Mouse (Mus musculus) heart, postnatal 0 days (tissue): Measurements from ENCODE around the gene Gm36028. TPM values are rescaled to one million over a fixed set of nuclear protein-coding genes. Genes with fewer than 3 reads are reported as not detected.
A peak's percentile ranks its signal among the peaks of the same experiment; 100 is the strongest.

Experiments
- ATAC-seq: fragments of 200-750 bp; cut with Nextera tagmentation; 2 replicates; pipeline ENCODE4 v1.8.0; 2017; ENCODE audit warnings: low read depth, moderate number of reproducible peaks, moderate library complexity; ENCODE audit not compliant: insufficient read depth
- DNase-seq: peaks from one replicate; pipeline ENCODE4 v3.0.0-alpha.2; 2016; ENCODE audit warnings: low spot score
- H3K27ac ChIP-seq: fragments of 300-500 bp; sonication (generic); 2 replicates; pipeline ENCODE4 v1.5.1; 2014; ENCODE audit warnings: low read depth, mild to moderate bottlenecking
- H3K27me3 ChIP-seq: fragments of 300-500 bp; sonication (generic); 2 replicates; pipeline ENCODE4 v1.6.1; 2014; ENCODE audit warnings: low read length, mixed read lengths; ENCODE audit not compliant: control insufficient read depth, insufficient read depth
- H3K36me3 ChIP-seq: fragments of 300-500 bp; sonication (generic); replicated peaks from 2 replicates; pipeline ENCODE4 v1.6.1; 2014; ENCODE audit warnings: low read length, mixed read lengths; ENCODE audit not compliant: control insufficient read depth, insufficient read depth
- H3K4me1 ChIP-seq: fragments of 300-500 bp; sonication (generic); 2 replicates; pipeline ENCODE4 v1.6.1; 2014; ENCODE audit warnings: antibody characterized with exemption; ENCODE audit not compliant: control insufficient read depth, insufficient read depth
- H3K4me2 ChIP-seq: fragments of 300-500 bp; sonication (generic); 2 replicates; pipeline ENCODE4 v1.6.1; 2014; ENCODE audit warnings: low read depth, mild to moderate bottlenecking, low read length, moderate library complexity
- H3K4me3 ChIP-seq: fragments of 300-500 bp; sonication (generic); 2 replicates; pipeline ENCODE4 v1.5.1; 2014; ENCODE audit warnings: low read depth, low read length
- H3K9ac ChIP-seq: fragments of 300-500 bp; sonication (generic); replicated peaks from 2 replicates; pipeline ENCODE4 v1.6.1; 2014; ENCODE audit warnings: low read depth, low read length, mixed read lengths
- H3K9me3 ChIP-seq: fragments of 300-500 bp; sonication (generic); replicated peaks from 2 replicates; pipeline ENCODE4 v1.6.1; 2016; ENCODE audit warnings: low read length; ENCODE audit not compliant: control insufficient read depth
- CTCF ChIP-seq: IDR thresholded peaks from 2 replicates; pipeline ENCODE4 v1.5.1; 2016; ENCODE audit warnings: antibody characterized with exemption, control low read depth, low read depth
- EP300 ChIP-seq: IDR thresholded peaks from 2 replicates; pipeline ENCODE4 v1.6.1; 2016; ENCODE audit warnings: antibody characterized with exemption, low read depth
- WGBS: fragments of 180-500 bp; shearing (Covaris S2); extraction: QIAGEN DNeasy Blood & Tissue Kit; methylation state at CpG from one replicate; pipeline ENCODE4 v1.1.7; 2014; 5-methylcytosine and 5-hydroxymethylcytosine counted together
- polyA plus RNA-seq: library from polyadenylated mRNA; unstranded; fragments of >200 nt; fragmentation: Nextera tagmentation; extraction: Ambion mirVana; gene quantifications from 2 replicates; pipeline ENCODE4 v1.2.1, GENCODE M21; 2015
- total RNA-seq: library from RNA; depleted of rRNA; stranded (reverse); fragments of >200 nt; gene quantifications from 2 replicates; pipeline ENCODE4 v1.2.3, GENCODE M21; 2014; ENCODE audit warnings: low replicate concordance

Gm36028 gene
- total and polyA plus RNA-seq, 2 experiments from 2014 or later: 3.7 to 4.2 TPM

- TF ChIP-seq EP300: 0 out of 2 replicates have a peak, but pooled peaks have one; percentile 35
- no peak for TF ChIP-seq CTCF
- DNase-seq: peak; percentile 67
- Histone ChIP-seq H3K27ac (peak overlapping the region; percentile 77), H3K9me3 (no peaks in the 10 kb centered on the region), H3K4me1 (peaks cover 50% of the 10 kb centered on the region), H3K9ac (0 out of 2 replicates have a peak overlapping the region, but pooled peaks have one; percentile 20), H3K4me3 (no peak overlapping the region), H3K36me3 (peaks cover 17% of the 10 kb centered on the region), H3K27me3 (no peaks in the 10 kb centered on the region), H3K4me2 (peak overlapping the region; percentile 26; the same call in 1 of the 2 replicates)
- ATAC-seq: peak; percentile 55
- WGBS: 15% methylated on average over 10 of the region's 10 CpGs
Measured at GRCm38 (mm10) chr16:37808866-37809622, 51.9 kb downstream of the Gm36028 start.

GRCm38 (mm10) chr16:37807269-37807668, 53.7 kb downstream of the Gm36028 start:
- H3K4me3 ChIP-seq: no peak overlapping the region
- no peaks in the 10 kb centered on the region for H3K27me3 ChIP-seq
- H3K4me2 ChIP-seq: no peak overlapping the region
- TF ChIP-seq EP300 (no peak), CTCF (peak; percentile 13; the same call in 1 of the 2 replicates)
- DNase-seq (no peak), ATAC-seq (no peak)
- H3K9me3 ChIP-seq: no peaks in the 10 kb centered on the region
- no peak overlapping the region for H3K27ac ChIP-seq
- H3K4me1 ChIP-seq: peaks cover 34% of the 10 kb centered on the region
- 81% methylated on average over 7 of the region's 8 CpGs for WGBS
- H3K36me3 ChIP-seq: peaks cover 30% of the 10 kb centered on the region
- no peak overlapping the region for H3K9ac ChIP-seq

- H3K27ac ChIP-seq: peak overlapping the region; percentile 65
- no peak overlapping the region for H3K4me2 ChIP-seq
- no peak overlapping the region for H3K4me3 ChIP-seq
- H3K36me3 ChIP-seq: peaks cover 30% of the 10 kb centered on the region
- DNase-seq (no peak), ATAC-seq (no peak; the same call in 1 of the 2 replicates)
- H3K4me1 ChIP-seq: peaks cover 28% of the 10 kb centered on the region
- H3K9me3 ChIP-seq: no peaks in the 10 kb centered on the region
- no peaks in the 10 kb centered on the region for H3K27me3 ChIP-seq
- WGBS: 53% methylated on average over 3 of the region's 3 CpGs
- H3K9ac ChIP-seq: no peak overlapping the region
- TF ChIP-seq EP300 (no peak), CTCF (no peak)
Measured at GRCm38 (mm10) chr16:37805746-37806495, 55.0 kb downstream of the Gm36028 start.

GRCm38 (mm10) chr16:37803387-37803950, 57.5 kb downstream of the Gm36028 start:
- Histone ChIP-seq H3K27me3 (no peaks in the 10 kb centered on the region), H3K27ac (no peak overlapping the region), H3K4me2 (no peak overlapping the region), H3K4me3 (no peak overlapping the region), H3K36me3 (peaks cover 30% of the 10 kb centered on the region), H3K9me3 (no peaks in the 10 kb centered on the region), H3K9ac (no peak overlapping the region), H3K4me1 (peaks cover 16% of the 10 kb centered on the region)
- TF ChIP-seq EP300: no peak
- no peak for TF ChIP-seq CTCF
- ATAC-seq (no peak), DNase-seq (no peak)
- 94% methylated on average over 9 of the region's 9 CpGs for WGBS

- DNase-seq (no peak), ATAC-seq (no peak)
- TF ChIP-seq CTCF (no peak), EP300 (no peak)
- Histone ChIP-seq H3K4me3 (no peak overlapping the region), H3K4me2 (no peak overlapping the region), H3K27ac (no peak overlapping the region), H3K9me3 (no peaks in the 10 kb centered on the region), H3K36me3 (peaks cover 30% of the 10 kb centered on the region), H3K9ac (no peak overlapping the region), H3K4me1 (peaks cover 10% of the 10 kb centered on the region), H3K27me3 (no peaks in the 10 kb centered on the region)
- WGBS: 77% methylated on average over 4 of the region's 4 CpGs
Measured at GRCm38 (mm10) chr16:37802686-37803295, 58.2 kb downstream of the Gm36028 start.
